10 mouse cellular contexts compared by ENCODE assay signal in the genomic region with DNA sequence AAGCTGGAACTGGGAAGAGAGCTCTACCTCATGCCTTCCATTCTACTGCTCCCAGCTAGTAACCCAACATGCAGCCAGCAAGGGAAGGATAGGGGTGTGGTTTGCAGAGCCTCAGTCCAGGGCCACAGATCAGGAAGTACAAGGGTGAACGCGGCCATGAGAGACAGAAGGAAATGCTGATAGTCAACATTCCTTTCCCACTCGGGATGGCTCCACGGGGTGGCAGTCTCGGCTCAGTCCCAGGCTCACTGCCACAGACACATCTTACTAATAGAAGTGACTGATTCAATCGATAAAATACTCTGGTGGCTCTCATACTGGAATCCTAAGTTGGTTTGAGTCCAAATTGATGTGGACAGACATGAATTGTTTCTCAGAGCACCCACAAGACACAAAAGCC. TPM values are rescaled to one million over a fixed set of nuclear protein-coding genes. Genes with fewer than 3 reads are reported as not detected.
A peak's percentile ranks its signal among the peaks of the same experiment; 100 is the strongest.
DNase-seq lines count a peak whose midpoint lies in the region; ATAC-seq and TF ChIP-seq lines count a peak whose summit lies in the region.
"Had no signal": no experiment of that assay in that cellular context is flagged by ENCODE, and none has a peak within 500 bp of the region (broad histone marks: within the 10 kb centered on the region; RNA-seq: fewer than 3 reads in every experiment).

No protein-coding gene starts in this region.

- WGBS in neural tube, embryonic 15.5 days: 84% methylated on average over 6 of the region's 6 CpGs

- ATAC-seq in neural tube, embryonic 15.5 days (ENCODE audit: low FRiP score): no peak

- H3K9ac ChIP-seq in neural tube, embryonic 15.5 days (replicated peaks): no peak overlapping the region
- H3K9ac ChIP-seq: embryonic facial prominence, embryonic 15.5 days; liver, embryonic 13.5 days had no signal

- H3K4me2 ChIP-seq in neural tube, embryonic 15.5 days: no peak overlapping the region
- H3K4me2 ChIP-seq: embryonic facial prominence, embryonic 15.5 days; liver, embryonic 13.5 days had no signal

- peak; percentile 16 for TF ChIP-seq CTCF in C2C12 (IDR thresholded peaks at IDR 0.05; ENCODE audit: control insufficient read depth, insufficient read depth, insufficient read length)

- H3K9me3 ChIP-seq in neural tube, embryonic 15.5 days (replicated peaks): no peaks in the 10 kb centered on the region
- H3K9me3 ChIP-seq: embryonic facial prominence, embryonic 15.5 days; liver, embryonic 13.5 days had no signal

- no peaks in the 10 kb centered on the region for H3K79me2 ChIP-seq in C2C12 (ENCODE audit: control insufficient read depth, insufficient read depth)

- H3K4me3 ChIP-seq in C2C12 (ENCODE audit: insufficient read depth, poor library complexity, severe bottlenecking): no peak overlapping the region
- H3K4me3 ChIP-seq in neural tube, embryonic 15.5 days (replicated peaks): no peak overlapping the region
- H3K4me3 ChIP-seq: embryonic facial prominence, embryonic 15.5 days; liver, embryonic 13.5 days had no signal

- H3K36me3 ChIP-seq in C2C12 (ENCODE audit: control insufficient read depth, insufficient read depth): peaks cover 20% of the 10 kb centered on the region
- peaks cover 47% of the 10 kb centered on the region for H3K36me3 ChIP-seq in neural tube, embryonic 15.5 days

- H3K4me1 ChIP-seq in neural tube, embryonic 15.5 days: no peaks in the 10 kb centered on the region
- H3K4me1 ChIP-seq: embryonic facial prominence, embryonic 15.5 days; liver, embryonic 13.5 days had no signal

- no peaks in the 10 kb centered on the region for H3K79me3 ChIP-seq in C2C12 (ENCODE audit: low read depth)

- no peak overlapping the region for H3K27ac ChIP-seq in neural tube, embryonic 15.5 days (replicated peaks)
- H3K27ac ChIP-seq: embryonic facial prominence, embryonic 15.5 days; liver, embryonic 13.5 days had no signal

- H3K27me3 ChIP-seq in C2C12 (ENCODE audit: control insufficient read depth, insufficient read depth, insufficient read length): no peaks in the 10 kb centered on the region
- H3K27me3 ChIP-seq in neural tube, embryonic 15.5 days (replicated peaks): no peaks in the 10 kb centered on the region
- H3K27me3 ChIP-seq: embryonic facial prominence, embryonic 15.5 days; liver, embryonic 13.5 days had no signal

- DNase-seq in cerebellum, postnatal 10 days: peak; percentile 45 to 50
- DNase-seq in cerebellum, adult 9-11 months: no peak
- DNase-seq in gastrocnemius, adult 18-20 months (ENCODE audit: low spot score): peak; percentile 57
- peak; percentile 56 to 75 for DNase-seq in kidney, adult 8-10 months
- peak; percentile 77 for DNase-seq in lung, postnatal 10 days
- no peak for DNase-seq in thymus, postnatal 0 days (ENCODE audit: low spot score)
- DNase-seq: liver, embryonic 13.5 days had no signal

- H3ac ChIP-seq in C2C12 (ENCODE audit: control insufficient read depth, insufficient read length, low read depth): no peak overlapping the region

TF ChIP-seq in C2C12, 6 proteins besides CTCF, POLR2A, EP300 and RAD21:
- no peak for TF ChIP-seq CEBPB (IDR thresholded peaks at IDR 0.05; ENCODE audit: low read depth)
- TF ChIP-seq USF1 (IDR thresholded peaks at IDR 0.05; ENCODE audit: low read depth): no peak
- no peak for TF ChIP-seq MYOD1 (IDR thresholded peaks at IDR 0.05; ENCODE audit: control insufficient read depth, insufficient read length, low read depth)
- no peak for TF ChIP-seq MAX (IDR thresholded peaks at IDR 0.05)
- no peak for TF ChIP-seq MYOG (IDR thresholded peaks at IDR 0.05; ENCODE audit: control insufficient read depth, extremely low read depth, insufficient read length)
- no peak for TF ChIP-seq FOSL1 (IDR thresholded peaks at IDR 0.05; ENCODE audit: insufficient read depth, low read length, poor library complexity, severe bottlenecking)

RNA-seq across cellular contexts. Expression of gene E2f6, which starts 17.7 kb away (rescaled TPM):
- 19.0 TPM for polyA plus RNA-seq in C2C12 (2012; fragmentation: generic; extraction: Trizol)
- 100 to 1,000 TPM; 143 to 161 TPM for total RNA-seq in gastrocnemius, adult 18-20 months (2021)
- 22.7 and 23.6 TPM in 2 replicates for polyA plus RNA-seq in thymus, postnatal 0 days (2015; fragmentation: Nextera tagmentation; extraction: Ambion mirVana)
- polyA plus RNA-seq in neural tube, embryonic 15.5 days (2015; fragmentation: Nextera tagmentation; extraction: Ambion mirVana): 26.3 and 31.2 TPM in 2 replicates

RNA-seq across cellular contexts. Expression of gene Greb1, which starts 27.8 kb away (rescaled TPM):
- polyA plus RNA-seq in C2C12 (2012; fragmentation: generic; extraction: Trizol): 0.04 TPM
- total RNA-seq in gastrocnemius, adult 18-20 months (2021): 1 to 10 TPM in 1 of 2 experiments, under 1 TPM in 1; 0.43 to 3.9 TPM
- 1.2 and 2.0 TPM in 2 replicates for polyA plus RNA-seq in thymus, postnatal 0 days (2015; fragmentation: Nextera tagmentation; extraction: Ambion mirVana)
- polyA plus RNA-seq in neural tube, embryonic 15.5 days (2015; fragmentation: Nextera tagmentation; extraction: Ambion mirVana): 0.67 and 1.9 TPM in 2 replicates

Comparison
In these comparisons a context has a peak if more than half of its experiments do, and no peak if none do; other contexts are left out.
1. DNase-seq: peak in cerebellum, postnatal 10 days (2 of 2), gastrocnemius, adult 18-20 months (single experiment), kidney, adult 8-10 months (2 of 2) and lung, postnatal 10 days (single experiment); none in cerebellum, adult 9-11 months (single experiment) and thymus, postnatal 0 days (single experiment).